Comparison of ENCODE assay signal across 9 mouse cellular contexts in the genomic region with DNA sequence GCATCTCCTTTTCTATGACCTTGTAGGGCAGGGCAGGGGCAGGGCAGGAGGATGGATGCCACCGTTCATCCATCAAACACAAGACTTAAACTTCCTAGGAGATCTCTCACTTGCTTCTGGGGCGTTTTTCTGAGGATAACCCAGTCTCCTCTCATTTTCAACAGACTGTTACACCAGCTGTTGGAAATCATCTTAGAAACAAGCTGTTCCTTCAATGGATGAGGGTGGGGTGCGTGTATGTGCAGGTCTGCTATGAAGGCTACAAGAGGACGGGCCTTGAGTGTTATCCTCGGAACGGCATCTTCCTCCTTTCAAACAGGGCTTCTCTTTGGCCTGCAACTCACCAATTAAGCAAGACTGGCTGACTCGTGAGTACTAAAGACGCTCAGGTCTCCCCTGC. TPM values are rescaled to one million over a fixed set of nuclear protein-coding genes. Genes with fewer than 3 reads are reported as not detected.
A peak's percentile ranks its signal among the peaks of the same experiment; 100 is the strongest.
DNase-seq lines count a peak whose midpoint lies in the region; ATAC-seq and TF ChIP-seq lines count a peak whose summit lies in the region.
"Had no signal": no experiment of that assay in that cellular context is flagged by ENCODE, and none has a peak within 500 bp of the region (broad histone marks: within the 10 kb centered on the region; RNA-seq: fewer than 3 reads in every experiment).

No protein-coding gene starts in this region.

- no peak for TF ChIP-seq POLR2A in cerebellum, adult 2 months (IDR thresholded peaks at IDR 0.05; ENCODE audit: borderline replicate concordance, insufficient read depth, low read length)
- no peak for TF ChIP-seq POLR2A in kidney, adult 2 months (IDR thresholded peaks at IDR 0.05; ENCODE audit: low read depth, low read length)

- no peak overlapping the region for H3K4me2 ChIP-seq in kidney, embryonic 15.5 days
- H3K4me2 ChIP-seq in hindbrain, embryonic 13.5 days = no peak overlapping the region
- no peak overlapping the region for H3K4me2 ChIP-seq in midbrain, embryonic 13.5 days (replicated peaks)

- peaks cover 56% of the 10 kb centered on the region for H3K4me1 ChIP-seq in cerebellum, adult 2 months (ENCODE audit: control insufficient read depth, insufficient read depth, low read length)
- peaks cover 54% of the 10 kb centered on the region for H3K4me1 ChIP-seq in kidney, embryonic 15.5 days
- H3K4me1 ChIP-seq in kidney, adult 2 months (ENCODE audit: control insufficient read depth, insufficient read depth, low read length) = peaks cover 27% of the 10 kb centered on the region
- H3K4me1 ChIP-seq in hindbrain, embryonic 13.5 days (replicated peaks) = peaks cover 55% of the 10 kb centered on the region
- peaks cover 40% of the 10 kb centered on the region for H3K4me1 ChIP-seq in midbrain, embryonic 13.5 days (replicated peaks)

- H3K9me3 ChIP-seq in kidney, embryonic 15.5 days (replicated peaks) = no peaks in the 10 kb centered on the region
- no peaks in the 10 kb centered on the region for H3K9me3 ChIP-seq in hindbrain, embryonic 13.5 days
- H3K9me3 ChIP-seq in midbrain, embryonic 13.5 days = no peaks in the 10 kb centered on the region

- no peak for TF ChIP-seq CTCF in cerebellum, adult 2 months (IDR thresholded peaks at IDR 0.05; ENCODE audit: borderline replicate concordance, insufficient read depth, low read depth, low read length)
- TF ChIP-seq CTCF in kidney, adult 2 months (conservative IDR thresholded peaks at IDR 0.05; ENCODE audit: insufficient read depth, insufficient read length, low read depth, low read length) = no peak

- 68% methylated on average over 8 of the region's 8 CpGs for WGBS in cerebellum, adult 2 months
- WGBS in kidney, embryonic 15.5 days = 76% methylated on average over 8 of the region's 8 CpGs
- 73% methylated on average over 8 of the region's 8 CpGs for WGBS in kidney, adult 2 months
- WGBS in hindbrain, embryonic 13.5 days = 86% methylated on average over 8 of the region's 8 CpGs
- 90% methylated on average over 8 of the region's 8 CpGs for WGBS in midbrain, embryonic 13.5 days

- peak overlapping the region; percentile 41 for H3K27ac ChIP-seq in cerebellum, adult 2 months (ENCODE audit: insufficient read depth, low read length)
- peak overlapping the region; percentile 28; the same call in 1 of the 2 replicates for H3K27ac ChIP-seq in kidney, embryonic 15.5 days
- H3K27ac ChIP-seq in kidney, adult 2 months (ENCODE audit: insufficient read depth, low read depth, low read length) = no peak overlapping the region
- peak overlapping the region; percentile 78 for H3K27ac ChIP-seq in hindbrain, embryonic 13.5 days
- H3K27ac ChIP-seq in midbrain, embryonic 13.5 days = peak overlapping the region; percentile 77
- H3K27ac ChIP-seq: left cerebral cortex, adult 2 months had no signal

- no peak overlapping the region for H3K9ac ChIP-seq in kidney, embryonic 15.5 days
- peak overlapping the region; percentile 46; the same call in 1 of the 2 replicates for H3K9ac ChIP-seq in hindbrain, embryonic 13.5 days
- no peak overlapping the region for H3K9ac ChIP-seq in midbrain, embryonic 13.5 days (replicated peaks)

- no peak for ATAC-seq in kidney, embryonic 15.5 days (replicated peaks; ENCODE audit: low FRiP score)
- ATAC-seq in hindbrain, embryonic 13.5 days (ENCODE audit: low FRiP score) = no peak
- ATAC-seq in midbrain, embryonic 13.5 days = no peak

- peaks cover 10% of the 10 kb centered on the region for H3K36me3 ChIP-seq in kidney, embryonic 15.5 days
- H3K36me3 ChIP-seq in kidney, adult 2 months (ENCODE audit: control insufficient read depth, insufficient read depth, low read length) = no peaks in the 10 kb centered on the region
- peaks cover 5% of the 10 kb centered on the region for H3K36me3 ChIP-seq in hindbrain, embryonic 13.5 days
- H3K36me3 ChIP-seq in midbrain, embryonic 13.5 days = 0 out of 2 replicates have a peak, but pooled peaks cover 3% of the 10 kb centered on the region

- DNase-seq in cerebellum, adult 2 months = peak in 1 of 2 experiments; percentile 20
- no peak for DNase-seq in cerebellum, adult 9-10 months
- no peak for DNase-seq in kidney, adult 2 months
- no peak for DNase-seq in right cerebral cortex, adult 2 months (ENCODE audit: low spot score in 2 of 2)
- no peak for DNase-seq in testis, postnatal 14 days (ENCODE audit: low spot score)

- no peaks in the 10 kb centered on the region for H3K27me3 ChIP-seq in cerebellum, adult 2 months (ENCODE audit: control insufficient read depth, insufficient read depth, low read length)
- no peaks in the 10 kb centered on the region for H3K27me3 ChIP-seq in kidney, embryonic 15.5 days
- H3K27me3 ChIP-seq in kidney, adult 2 months (replicated peaks; ENCODE audit: control insufficient read depth, insufficient read depth, low read length) = no peaks in the 10 kb centered on the region
- H3K27me3 ChIP-seq in hindbrain, embryonic 13.5 days = no peaks in the 10 kb centered on the region
- no peaks in the 10 kb centered on the region for H3K27me3 ChIP-seq in midbrain, embryonic 13.5 days

- H3K4me3 ChIP-seq in cerebellum, adult 2 months (replicated peaks; ENCODE audit: insufficient read depth, low read depth, low read length) = no peak overlapping the region
- H3K4me3 ChIP-seq in kidney, embryonic 15.5 days (replicated peaks) = no peak overlapping the region
- no peak overlapping the region for H3K4me3 ChIP-seq in kidney, adult 2 months (ENCODE audit: insufficient read depth, low read depth, low read length)
- H3K4me3 ChIP-seq in hindbrain, embryonic 13.5 days = no peak overlapping the region
- no peak overlapping the region for H3K4me3 ChIP-seq in midbrain, embryonic 13.5 days (replicated peaks)
- H3K4me3 ChIP-seq: left cerebral cortex, adult 2 months had no signal

RNA-seq across cellular contexts. Expression of a gene that starts 34.5 kb away (rescaled TPM):
- polyA plus RNA-seq in cerebellum, adult 2 months (2012; rRNA removed) = 53.5 and 59.4 TPM in 2 replicates
- 9.6 and 12.7 TPM in 2 replicates for polyA plus RNA-seq in kidney, embryonic 15.5 days (2015; fragmentation: Nextera tagmentation; extraction: Ambion mirVana)
- polyA plus RNA-seq in kidney, adult 2 months (2012; rRNA removed) = 51.5 and 54.2 TPM in 2 replicates
- polyA plus RNA-seq in hindbrain, embryonic 13.5 days (2015; fragmentation: Nextera tagmentation; extraction: Ambion mirVana) = 12.3 and 12.5 TPM in 2 replicates
- 10.6 and 11.2 TPM in 2 replicates for polyA plus RNA-seq in midbrain, embryonic 13.5 days (2015; fragmentation: Nextera tagmentation; extraction: Ambion mirVana)
